Mouse (Mus musculus): Measurements from ENCODE around the gene Gusb.
"Not testable (repeated sequence)": the region's sequence is repeated elsewhere in the genome, so short reads cannot be mapped to it uniquely, and the experiment has no call there.

Gene Gusb

DNA sequence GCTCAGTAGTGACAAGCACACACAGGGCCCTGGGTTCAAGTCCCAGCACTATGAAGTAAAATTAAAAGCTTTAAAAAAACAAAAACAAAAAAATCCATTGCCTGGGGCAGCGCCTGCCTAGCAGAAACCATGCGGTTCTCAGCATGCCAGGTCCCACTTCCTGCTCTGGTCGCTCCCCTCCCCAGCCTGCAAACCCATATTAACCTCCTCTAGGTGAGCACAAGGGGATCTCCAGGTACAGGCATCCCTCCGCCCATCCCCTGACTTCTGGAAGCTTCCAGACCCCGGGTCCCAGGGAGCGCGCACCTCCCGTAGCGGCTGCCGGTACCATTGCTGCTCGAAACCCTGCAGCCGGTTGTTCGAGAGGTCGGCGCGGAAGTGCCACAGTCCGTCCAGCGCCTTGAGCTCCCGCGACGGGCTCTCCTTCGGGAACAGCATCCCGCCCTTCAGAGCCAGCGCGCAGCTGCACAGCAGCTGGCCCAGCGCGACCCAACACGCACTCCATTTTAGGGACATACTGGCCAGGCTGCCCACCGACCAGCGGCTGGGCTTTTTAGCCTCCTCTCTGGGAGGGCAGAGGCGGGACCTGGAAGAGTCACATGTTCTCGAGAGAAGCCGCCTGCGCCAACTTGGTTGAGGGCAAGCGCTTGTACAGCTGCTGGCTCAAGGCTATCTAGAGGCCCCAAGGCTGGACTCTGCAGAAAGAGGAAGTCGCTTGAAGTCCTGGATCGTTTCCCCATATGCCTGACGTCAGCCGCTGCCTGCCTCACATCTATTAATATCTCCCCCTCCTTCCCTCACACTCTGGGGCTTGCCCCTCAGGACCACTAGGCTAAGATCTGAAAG is at the start of gene Gusb:
Gene Gusb (minus strand): TSS at position 749 of the 846 bp plus-strand sequence.
- ATAC-seq (ENCODE audit: insufficient number of reproducible peaks, low FRiP score, low TSS enrichment) = peak; percentile 78; the same call in 1 of the 2 replicates

DNA sequence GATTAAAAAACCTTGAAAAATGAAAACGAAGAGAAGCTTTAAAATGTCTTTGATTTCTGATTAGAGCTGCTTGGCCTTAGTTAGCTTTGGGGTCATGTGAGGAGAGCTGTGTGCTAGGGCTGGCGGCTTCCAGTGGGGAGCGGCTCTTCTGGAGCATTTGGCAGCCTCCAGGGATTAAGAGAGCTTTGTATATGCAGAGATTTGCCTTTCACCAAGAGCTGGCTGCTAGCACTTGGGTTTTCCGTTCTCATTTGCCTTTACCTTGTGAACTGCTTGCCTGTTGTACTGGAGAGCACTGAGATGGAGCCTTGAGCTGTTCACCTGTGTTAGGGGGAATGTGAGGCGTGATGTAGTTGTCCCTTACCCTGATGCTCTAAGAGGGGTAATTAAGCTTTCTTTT is 49.7 kb upstream of the Gusb start:
- ATAC-seq (ENCODE audit: insufficient number of reproducible peaks, low FRiP score, low TSS enrichment) = no peak

DNA sequence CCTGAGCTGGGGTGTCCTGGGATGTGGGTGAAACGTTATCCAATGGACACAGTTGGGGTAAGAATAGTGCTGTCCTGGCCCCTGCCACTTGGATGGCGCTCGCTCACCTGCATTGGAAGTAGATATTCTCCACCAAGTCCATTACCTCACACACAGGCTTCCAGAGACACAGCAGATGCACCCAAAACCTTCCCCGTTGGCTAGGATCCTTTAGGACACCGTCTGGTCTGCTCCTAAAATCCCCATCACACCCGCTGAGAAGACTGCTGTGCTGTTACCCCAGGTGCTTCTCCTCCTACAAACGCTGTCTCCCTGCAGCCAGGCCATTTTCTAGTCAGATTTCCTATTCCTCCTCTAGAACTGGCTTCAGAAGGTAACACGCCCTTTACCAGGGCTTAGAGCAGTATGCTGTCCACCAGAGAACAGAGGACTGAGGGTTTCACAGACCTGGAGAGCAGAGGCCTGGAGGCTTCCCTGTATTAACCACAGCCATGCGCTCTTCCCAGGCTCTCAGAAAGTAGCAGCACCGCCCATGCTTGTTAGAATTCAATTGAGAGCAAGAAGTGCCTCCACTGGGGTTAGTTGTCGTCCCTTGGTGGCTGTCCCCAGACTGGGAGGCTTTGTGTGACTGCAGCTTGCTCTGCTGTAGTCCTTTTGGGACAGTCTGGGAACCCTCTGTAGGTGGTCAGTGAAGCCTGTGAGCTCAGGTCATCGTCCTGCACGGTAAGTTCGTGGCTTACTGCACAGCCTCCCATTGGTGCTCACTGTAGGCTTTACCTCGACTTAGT is 48.4 kb upstream of the Gusb start:
- ATAC-seq (ENCODE audit: insufficient number of reproducible peaks, low FRiP score, low TSS enrichment) = no peak

DNA sequence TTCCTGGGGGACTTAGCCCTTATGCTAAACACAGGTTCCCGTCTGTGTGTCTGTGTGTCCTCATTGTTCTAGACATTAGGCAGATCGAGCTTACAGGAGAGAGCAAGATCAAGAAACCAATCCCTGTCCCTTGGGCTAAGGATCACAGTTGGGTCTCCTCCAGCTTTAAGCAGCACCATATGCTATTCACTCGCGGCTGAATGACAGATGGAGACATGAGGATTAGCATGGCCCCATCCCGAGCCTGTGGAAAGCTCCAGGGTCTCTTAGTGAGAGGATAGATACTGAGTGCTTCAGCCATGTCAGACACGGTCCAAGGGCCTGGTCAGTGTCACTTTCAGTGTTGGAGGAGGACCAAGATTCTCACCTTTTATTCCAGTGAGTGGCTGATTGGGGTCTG is 47.6 kb upstream of the Gusb start:
- peak; percentile 86; the same call in 1 of the 2 replicates for ATAC-seq (ENCODE audit: insufficient number of reproducible peaks, low FRiP score, low TSS enrichment)

DNA sequence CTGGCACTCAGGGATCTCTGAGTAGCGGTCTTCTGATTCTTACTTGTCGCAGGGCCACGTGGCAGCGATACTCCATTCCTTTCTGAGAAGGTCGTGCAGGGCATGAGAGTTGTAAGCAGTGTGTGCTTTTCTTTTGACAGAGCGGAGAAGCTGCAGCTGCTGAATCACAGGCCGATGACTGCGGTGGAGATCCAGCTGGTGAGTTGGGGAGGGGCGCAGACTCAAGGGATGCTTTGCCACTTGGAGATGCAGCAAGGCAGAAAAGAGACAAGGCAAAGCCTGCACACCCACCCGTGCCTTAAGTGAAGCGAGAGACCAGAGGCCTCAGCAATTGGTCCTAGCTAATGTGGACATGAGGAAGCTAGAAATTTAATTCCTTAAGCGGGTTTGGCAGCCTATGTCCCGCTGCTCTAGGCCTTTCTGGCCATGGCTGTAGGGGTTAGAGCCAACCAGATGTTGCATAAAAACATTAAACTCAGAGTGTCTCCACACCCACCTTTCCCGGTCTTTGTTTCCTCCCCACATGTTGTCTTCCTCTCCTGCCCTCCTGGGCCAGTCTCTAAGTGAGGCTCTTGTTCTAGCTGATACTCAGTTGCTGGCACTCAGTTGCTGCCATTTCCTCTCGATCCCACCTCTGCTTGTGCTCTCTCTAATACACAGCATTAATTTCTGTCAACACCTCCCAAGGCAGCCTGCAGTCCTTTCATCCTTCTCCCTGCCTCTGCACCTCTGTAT is 46.1 kb upstream of the Gusb start:
- ATAC-seq (ENCODE audit: insufficient number of reproducible peaks, low FRiP score, low TSS enrichment) = no peak

DNA sequence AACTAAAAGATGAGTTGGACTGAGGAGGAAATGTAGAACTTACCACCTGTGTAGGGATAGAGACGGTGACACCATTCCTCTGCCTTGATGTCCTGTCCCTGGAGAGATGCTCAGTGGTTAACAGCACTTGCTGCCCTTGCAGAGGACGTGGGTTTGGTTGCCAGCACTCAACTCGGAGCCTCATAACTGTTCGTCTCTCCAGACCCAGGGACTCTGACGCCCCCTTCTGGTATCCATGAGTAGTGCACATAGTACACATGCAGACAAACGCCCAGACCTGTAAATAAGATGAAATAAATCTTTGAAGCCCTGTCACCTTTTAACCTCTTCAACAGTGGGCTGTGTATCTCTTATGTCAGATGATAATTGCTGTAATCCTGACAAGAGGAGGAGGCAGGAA is 44.2 kb upstream of the Gusb start:
- no peak for ATAC-seq (ENCODE audit: insufficient number of reproducible peaks, low FRiP score, low TSS enrichment)

DNA sequence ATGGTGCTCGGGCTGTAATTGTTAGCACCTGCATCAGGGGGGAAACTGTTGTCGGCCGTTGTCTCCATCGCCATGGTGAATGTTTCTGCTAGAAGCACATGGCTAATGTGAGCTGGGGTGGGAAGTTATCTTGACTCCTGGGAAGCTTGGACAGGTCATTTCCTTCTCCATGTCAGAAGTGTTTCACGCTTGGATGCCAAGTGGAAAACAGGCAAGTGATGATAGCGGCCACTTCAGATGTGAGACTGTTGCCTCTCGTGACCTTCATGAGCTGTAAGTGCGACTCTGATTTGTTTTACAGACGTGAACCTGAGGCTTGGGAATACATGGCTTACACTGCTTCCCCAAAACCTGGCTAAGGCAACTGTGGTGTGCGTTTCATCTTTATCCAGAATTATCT is 43.7 kb upstream of the Gusb start:
- no peak for ATAC-seq (ENCODE audit: insufficient number of reproducible peaks, low FRiP score, low TSS enrichment)

DNA sequence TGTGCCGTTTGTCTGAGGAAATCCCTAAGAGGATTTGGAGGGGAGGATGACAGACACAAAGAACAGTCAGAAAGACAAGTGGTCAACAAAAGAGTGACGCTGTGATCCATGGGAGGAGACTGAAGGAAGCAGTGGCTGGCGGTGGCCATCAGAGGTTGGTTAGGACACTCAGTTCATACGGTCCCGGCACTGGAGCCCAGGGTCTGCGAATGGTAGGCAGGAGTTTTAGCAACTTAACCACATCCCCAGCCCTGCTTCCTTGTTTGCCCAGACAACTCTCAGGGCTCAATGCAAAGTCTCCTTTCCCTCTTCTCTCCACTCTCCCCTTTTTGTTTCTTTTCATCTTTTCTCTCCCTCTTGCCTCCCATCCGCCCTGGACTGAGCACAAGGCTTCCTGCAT is 43.3 kb upstream of the Gusb start:
- ATAC-seq (ENCODE audit: insufficient number of reproducible peaks, low FRiP score, low TSS enrichment) = no peak

DNA sequence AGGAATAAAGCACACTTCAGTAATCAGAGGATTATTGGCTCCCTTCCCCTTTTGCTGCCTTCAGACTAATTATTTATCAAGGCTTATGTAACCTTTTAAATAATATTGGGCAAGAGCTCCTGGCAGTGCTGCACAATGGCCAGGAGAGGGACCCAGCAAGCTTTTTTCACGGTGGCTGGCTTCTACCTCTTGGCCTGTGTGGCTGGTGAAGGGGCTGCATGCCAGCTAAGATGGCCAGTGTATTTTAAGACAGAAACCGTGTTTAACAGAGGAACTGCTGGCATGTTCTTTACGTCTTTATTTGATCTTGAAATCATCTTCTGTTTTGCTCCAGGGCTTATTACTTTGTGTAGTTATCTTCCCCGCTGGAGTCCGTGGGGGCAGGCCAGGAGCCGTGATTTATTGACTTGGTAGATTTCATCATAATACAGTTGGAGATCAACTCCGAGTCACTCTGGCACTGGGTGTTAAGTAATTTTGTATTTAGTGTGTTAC is 41.4 kb upstream of the Gusb start:
- peak; percentile 62; the same call in 1 of the 2 replicates for ATAC-seq (ENCODE audit: insufficient number of reproducible peaks, low FRiP score, low TSS enrichment)

DNA sequence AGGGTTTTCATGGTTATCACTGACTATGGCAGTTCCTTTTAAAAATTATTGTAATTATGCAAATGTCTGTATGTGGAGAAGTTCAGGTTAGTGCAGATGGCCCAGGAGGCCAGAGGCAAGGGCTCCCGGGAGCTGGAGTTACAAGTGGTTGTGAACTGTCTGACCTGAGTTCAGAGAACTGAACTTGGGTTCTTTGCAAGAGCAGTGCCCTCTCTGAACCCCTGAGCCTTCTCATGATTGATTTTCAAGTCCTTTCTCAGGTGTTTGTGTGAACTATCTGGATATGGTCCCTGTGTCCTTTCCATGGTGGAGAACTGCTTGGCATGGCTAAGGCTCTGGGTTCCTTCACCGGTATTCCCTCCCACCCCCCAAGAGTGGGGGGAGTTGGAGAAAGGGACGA is 40.9 kb upstream of the Gusb start:
- ATAC-seq (ENCODE audit: insufficient number of reproducible peaks, low FRiP score, low TSS enrichment) = 0 out of 2 replicates have a peak, but pooled peaks have one; percentile 13

DNA sequence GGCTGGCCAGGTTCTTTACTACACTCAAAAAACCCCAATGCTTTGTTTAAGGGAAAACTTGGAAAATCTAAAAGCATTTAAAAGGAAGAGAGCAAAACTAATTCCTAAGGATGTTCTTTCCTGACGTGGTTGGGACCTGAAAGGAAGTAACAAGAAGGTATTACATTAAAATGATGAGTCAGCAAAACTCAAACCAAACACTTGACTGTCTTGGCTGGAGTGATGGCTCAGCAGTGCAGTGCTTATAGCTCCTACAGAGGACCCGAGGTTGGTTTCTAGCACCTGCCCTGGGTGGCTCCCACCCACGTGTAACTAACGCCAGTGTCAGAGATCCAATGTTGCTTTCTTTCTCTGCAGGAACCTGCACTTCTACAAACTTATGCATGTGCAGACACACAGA is 38.4 kb upstream of the Gusb start:
- no peak for ATAC-seq (ENCODE audit: insufficient number of reproducible peaks, low FRiP score, low TSS enrichment)

DNA sequence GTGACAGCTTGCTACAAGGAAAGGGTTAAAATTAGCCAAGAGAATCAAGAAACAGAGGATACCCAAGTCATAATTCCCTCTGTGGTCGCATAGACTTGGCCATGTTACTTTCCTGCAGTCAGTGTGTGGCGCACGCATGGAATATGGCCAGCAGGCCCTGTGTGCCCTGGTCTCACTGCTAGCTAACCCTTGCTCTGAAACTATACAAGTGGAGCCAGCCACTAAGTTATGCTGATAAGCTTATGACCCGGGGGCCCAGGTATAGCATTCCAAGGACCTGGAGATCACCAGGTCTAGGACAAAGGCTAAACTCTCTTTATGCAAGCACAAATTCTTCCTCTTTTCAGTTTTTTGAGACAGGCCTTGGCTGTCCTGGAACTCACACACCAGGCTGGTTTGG is 37.9 kb upstream of the Gusb start:
- ATAC-seq (ENCODE audit: insufficient number of reproducible peaks, low FRiP score, low TSS enrichment) = no peak

DNA sequence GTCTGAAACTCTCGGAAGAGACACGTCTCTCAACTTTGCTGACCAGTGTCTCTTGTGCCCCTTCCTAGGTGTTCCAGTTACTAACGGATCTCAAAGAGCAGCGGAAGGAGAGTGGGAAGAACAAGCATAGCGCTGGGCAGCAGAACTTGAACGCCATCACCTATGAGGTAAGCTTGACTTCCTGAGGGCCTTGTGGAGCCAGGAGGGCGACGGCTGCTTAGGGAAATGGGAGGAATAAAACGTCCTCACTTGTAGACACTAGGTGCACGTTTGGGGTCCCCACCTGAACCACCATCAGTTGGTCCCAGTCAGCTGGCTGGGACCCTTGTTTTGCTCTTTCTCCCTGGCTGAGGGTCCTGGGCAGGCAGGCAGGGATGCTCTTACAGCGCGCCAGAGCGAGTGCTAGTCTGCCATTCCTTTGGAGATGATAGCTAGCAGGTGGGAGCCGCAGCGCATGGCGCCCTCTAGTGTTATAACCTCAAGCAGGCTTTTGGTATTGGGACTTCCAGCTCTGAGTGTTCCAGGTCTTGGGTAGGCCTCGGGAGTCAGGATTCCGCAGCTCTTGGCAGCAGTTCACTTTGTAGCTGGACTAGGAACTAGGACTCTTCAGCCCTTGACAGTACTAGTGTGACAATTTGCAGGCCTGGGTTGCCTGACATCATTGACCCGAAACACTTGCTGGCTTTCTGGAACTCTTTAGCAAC is 35.1 kb upstream of the Gusb start:
- ATAC-seq (ENCODE audit: insufficient number of reproducible peaks, low FRiP score, low TSS enrichment) = no peak

DNA sequence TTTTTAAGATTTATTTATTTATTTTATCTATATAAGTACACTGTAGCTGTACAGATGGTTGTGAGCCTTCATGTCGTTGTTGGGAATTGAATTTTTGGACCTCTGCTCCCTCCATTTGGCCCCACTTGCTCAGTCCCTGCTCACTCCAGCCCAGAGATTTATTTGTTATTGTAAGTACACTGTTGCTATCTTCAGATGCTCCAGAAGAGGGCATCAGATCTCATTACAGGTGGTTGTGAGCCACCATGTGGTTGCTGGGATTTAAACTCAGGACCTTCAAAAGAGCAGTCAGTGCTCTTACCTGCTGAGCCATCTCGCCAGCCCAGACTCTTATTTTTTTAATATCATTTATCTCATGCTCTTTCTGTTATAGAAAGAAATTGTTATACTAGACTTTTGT is 33.5 kb upstream of the Gusb start:
- not testable (repeated sequence) for ATAC-seq (ENCODE audit: insufficient number of reproducible peaks, low FRiP score, low TSS enrichment)

DNA sequence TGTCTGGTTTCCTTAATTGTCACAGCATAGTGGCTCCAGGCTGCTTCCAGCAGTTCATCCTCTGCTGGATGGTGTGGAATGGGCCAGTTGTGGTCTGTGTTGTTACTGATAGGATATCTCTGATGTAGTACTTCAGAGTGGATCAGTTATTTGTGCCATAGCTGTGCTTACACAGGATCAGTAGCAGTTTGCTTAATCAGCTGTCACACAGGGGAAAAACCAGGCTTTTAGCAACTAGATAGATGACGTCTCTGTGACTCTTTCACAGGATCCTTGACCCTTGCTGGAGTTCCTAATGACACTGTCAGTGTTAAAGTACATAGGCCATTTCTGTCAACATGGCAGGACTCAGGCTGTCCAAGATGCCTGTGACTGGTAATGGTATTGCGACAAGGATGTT is 31.0 kb upstream of the Gusb start:
- no peak for ATAC-seq (ENCODE audit: insufficient number of reproducible peaks, low FRiP score, low TSS enrichment)

DNA sequence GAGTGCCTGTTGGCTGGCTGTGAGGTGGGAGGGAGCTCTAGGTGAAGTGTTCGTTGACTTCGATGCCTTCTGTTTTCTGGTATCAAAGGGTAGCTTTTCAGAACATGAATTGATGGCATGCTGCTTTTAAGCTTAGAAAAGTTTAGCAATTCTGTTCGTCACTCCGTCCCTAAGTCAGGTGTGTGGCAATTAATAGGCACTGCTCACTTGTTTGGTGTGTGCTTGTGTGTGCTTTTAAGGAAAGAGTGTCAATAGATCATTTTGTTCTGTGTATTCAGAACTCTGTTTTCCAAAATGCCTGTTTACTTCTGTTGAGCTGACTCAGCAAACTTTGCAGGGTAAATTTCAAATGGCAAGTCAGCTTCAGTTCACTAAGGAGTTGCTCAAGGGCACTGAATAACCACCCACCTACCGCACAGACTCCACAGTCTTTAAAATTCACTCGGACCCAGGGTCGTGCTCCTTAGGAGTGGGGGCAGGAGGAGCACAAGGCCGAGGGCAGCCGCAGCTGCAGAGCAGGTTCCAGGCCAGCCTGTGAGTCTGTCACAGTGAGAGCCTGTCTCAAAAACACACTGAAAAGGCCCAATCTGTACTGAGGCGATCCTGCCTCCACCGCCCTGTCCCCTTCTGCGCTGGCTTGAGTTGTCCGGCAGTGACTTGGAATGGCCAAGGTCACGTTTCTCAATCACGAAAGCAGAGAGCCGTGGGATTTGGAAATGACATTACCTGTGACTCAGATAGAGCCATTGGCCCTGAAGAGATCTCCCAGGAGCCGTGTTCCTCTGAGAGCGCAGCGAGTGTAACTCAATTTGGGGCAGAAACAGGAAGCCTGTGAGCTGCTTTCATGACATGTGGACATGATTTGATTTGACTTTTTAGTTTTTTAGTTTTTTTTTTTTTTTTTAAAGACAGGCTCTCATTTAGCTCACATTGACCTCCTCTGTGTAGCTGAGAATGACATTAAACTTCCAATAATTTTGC is 28.9 kb upstream of the Gusb start:
- no peak for ATAC-seq (ENCODE audit: insufficient number of reproducible peaks, low FRiP score, low TSS enrichment)

DNA sequence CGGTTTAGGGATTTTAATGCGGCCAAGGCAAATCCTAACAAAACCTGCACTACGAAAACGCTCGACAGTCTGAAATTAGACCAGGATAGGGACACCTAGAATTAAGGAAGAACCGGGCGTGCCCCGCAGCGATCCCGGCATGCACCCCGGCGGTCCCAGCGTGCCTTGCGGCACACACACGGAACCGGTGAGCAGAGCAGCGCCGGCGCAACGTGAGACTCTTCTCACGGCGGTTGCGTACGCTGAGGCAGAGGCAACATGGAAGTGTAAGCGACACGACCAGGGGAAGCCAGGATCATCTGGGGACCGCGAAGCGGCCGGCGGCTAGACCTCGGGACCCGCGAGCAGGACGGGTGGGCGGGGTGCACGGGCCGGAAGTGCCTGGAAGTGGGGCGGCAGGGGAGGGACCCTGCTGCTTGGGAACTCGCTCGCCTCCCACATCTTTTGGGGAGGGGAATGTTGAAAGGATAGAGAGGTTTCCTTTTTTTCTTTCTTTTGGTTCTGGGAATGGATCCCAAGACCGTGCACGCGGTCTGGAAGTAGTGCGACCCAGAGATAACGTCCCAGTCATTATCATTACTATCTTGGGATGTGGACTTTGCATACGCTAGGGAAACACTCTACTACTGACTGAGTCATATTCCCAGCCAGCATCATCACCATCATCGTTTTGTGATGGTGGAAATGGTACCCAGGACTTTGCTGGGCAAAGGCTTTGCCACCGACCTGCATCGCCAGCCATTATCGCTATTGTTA is 26.5 kb upstream of the Gusb start, which contains the start of the genes Asl and Crcp:
Gene Asl (minus strand): TSS at position 106 of the 756 bp plus-strand sequence.
Gene Crcp (plus strand): TSS at position 149 of the 756 bp plus-strand sequence.
- ATAC-seq (ENCODE audit: insufficient number of reproducible peaks, low FRiP score, low TSS enrichment) = peak; percentile 88; the same call in 1 of the 2 replicates

DNA sequence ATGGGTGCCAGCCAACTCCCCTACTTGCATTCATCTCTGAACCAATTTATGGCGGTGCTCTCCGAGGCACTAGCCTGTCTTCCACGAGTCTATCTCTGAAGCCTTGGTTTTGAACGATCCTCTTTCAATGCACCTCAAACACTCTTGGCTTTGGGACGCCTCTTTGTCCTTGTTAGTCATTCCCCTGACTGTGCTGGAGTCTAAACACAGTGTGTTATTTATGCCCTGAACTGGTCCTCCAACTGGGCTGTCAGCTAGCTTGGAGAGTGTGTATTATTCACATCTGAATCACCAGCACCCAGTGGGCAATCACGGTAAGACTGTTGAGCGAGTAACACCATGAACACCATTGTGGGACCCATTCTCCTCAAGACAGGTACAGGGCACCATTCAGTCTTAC is 24.8 kb upstream of the Gusb start:
- no peak for ATAC-seq (ENCODE audit: insufficient number of reproducible peaks, low FRiP score, low TSS enrichment)
